Mouse (Mus musculus) bone marrow macrophage, adult 2 months (primary cell): ENCODE data around the gene Creg2.

Experiments used
- CTCF ChIP-seq: IDR thresholded peaks from 2 replicates; pipeline ENCODE4 v1.5.1; 2012; ENCODE audit warnings: low read depth, mild to moderate bottlenecking, low read length, moderate library complexity
- POLR2A ChIP-seq: IDR thresholded peaks from 2 replicates; pipeline ENCODE4 v1.6.1; 2012; ENCODE audit warnings: mild to moderate bottlenecking, low read depth, low read length, borderline replicate concordance

DNA sequence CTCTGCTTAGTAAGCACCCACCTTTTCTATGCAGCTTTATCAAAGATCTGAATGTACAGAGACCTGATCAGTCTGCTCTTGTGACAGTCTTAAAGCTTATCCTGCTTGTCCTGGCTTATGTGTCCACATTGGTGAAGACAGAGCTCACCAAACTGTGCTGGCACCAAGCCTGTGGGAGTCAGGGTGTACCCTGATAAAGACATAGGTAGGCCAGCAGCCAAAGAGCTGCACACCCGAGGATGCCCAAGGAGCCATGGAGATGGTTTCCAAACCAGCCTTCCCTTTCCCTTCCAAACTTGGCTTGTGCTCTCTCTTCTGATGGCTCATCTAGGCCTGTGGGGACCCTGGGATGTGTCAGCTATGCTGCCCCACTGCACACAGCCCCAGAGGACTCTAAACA, 6.9 kb downstream of the Creg2 start:
- TF ChIP-seq CTCF (no peak), POLR2A (no peak)
